Mouse (Mus musculus) MEL (cell line): ENCODE results near the gene Zbtb43. TPM values are rescaled to one million over a fixed set of nuclear protein-coding genes. Genes with fewer than 3 reads are reported as not detected.
A peak's percentile ranks its signal among the peaks of the same experiment; 100 is the strongest.

ENCODE experiments used
- DNase-seq: peaks from one replicate; pipeline ENCODE4 v3.0.0; 2011; ENCODE audit warnings: low read depth, low spot score
- H3K27ac ChIP-seq: 2 replicates; pipeline ENCODE4 v1.5.1; 2012; ENCODE audit warnings: low read depth, mild to moderate bottlenecking, control low read depth, low read length, moderate library complexity; ENCODE audit not compliant: control insufficient read depth
- H3K27me3 ChIP-seq, 2 experiments: fragments of 150-350 bp in 1 of 2; sonication (generic) in 1 of 2; 2 replicates each; pipeline ENCODE4 v1.6.1; 2012; ENCODE audit warnings: low read length in 2 of 2, mild to moderate bottlenecking in 2 of 2, improper control_type of control experiment in 1 of 2, moderate library complexity in 1 of 2; ENCODE audit not compliant: insufficient read depth in 2 of 2, control insufficient read depth in 1 of 2
- H3K36me3 ChIP-seq, 2 experiments: 2 replicates each; pipeline ENCODE4 v1.6.1; 2012 to 2014; ENCODE audit warnings: low read length in 2 of 2, improper control_type of control experiment in 1 of 2, inconsistent platforms in 1 of 2, mild to moderate bottlenecking in 1 of 2; ENCODE audit not compliant: insufficient read depth in 2 of 2, control insufficient read depth in 1 of 2
- H3K4me1 ChIP-seq, 2 experiments: fragments of 150-350 bp in 1 of 2; sonication (generic) in 1 of 2; 2 replicates each; pipeline ENCODE4 v1.6.1; 2012; ENCODE audit warnings: low read length in 2 of 2, improper control_type of control experiment in 1 of 2, mild to moderate bottlenecking in 1 of 2; ENCODE audit not compliant: insufficient read depth in 2 of 2, control insufficient read depth in 1 of 2
- H3K4me3 ChIP-seq, 2 experiments: fragments of 150-350 bp in 1 of 2; sonication (generic) in 1 of 2; 2 replicates each; pipeline ENCODE4 v1.5.1; 2012; ENCODE audit warnings: low read depth in 2 of 2, low read length in 2 of 2, mild to moderate bottlenecking in 2 of 2, moderate library complexity in 2 of 2, control low read depth in 1 of 2, improper control_type of control experiment in 1 of 2; ENCODE audit not compliant: control insufficient read depth in 1 of 2, insufficient read depth in 1 of 2
- H3K79me2 ChIP-seq: 2 replicates; pipeline ENCODE4 v1.6.1; 2012; ENCODE audit warnings: mild to moderate bottlenecking, low read length, moderate library complexity; ENCODE audit not compliant: control insufficient read depth, poor library complexity, insufficient read depth
- H3K9ac ChIP-seq: 2 replicates; pipeline ENCODE4 v1.6.1; 2012; ENCODE audit warnings: low read depth, mild to moderate bottlenecking, control low read depth, low read length, moderate library complexity; ENCODE audit not compliant: control insufficient read depth, poor library complexity, severe bottlenecking
- H3K9me3 ChIP-seq: fragments of 150-350 bp; sonication (generic); replicated peaks from 2 replicates; pipeline ENCODE4 v1.6.1; 2012; ENCODE audit warnings: mild to moderate bottlenecking, low read length, improper control_type of control experiment, moderate library complexity; ENCODE audit not compliant: insufficient read depth
- CTCF ChIP-seq, 3 experiments: IDR thresholded peaks in 2 of 3; conservative IDR thresholded peaks in 1 of 3; 2 replicates each; pipeline ENCODE4 v1.5.1; 2011 to 2012; ENCODE audit warnings: low read length in 3 of 3, low read depth in 2 of 3, mild to moderate bottlenecking in 2 of 3, improper control_type of control experiment in 1 of 3, inconsistent platforms in 1 of 3, mixed read lengths in 1 of 3, moderate library complexity in 1 of 3; ENCODE audit not compliant: control insufficient read depth in 1 of 3, insufficient read depth in 1 of 3, poor library complexity in 1 of 3, severe bottlenecking in 1 of 3
- ELF1 ChIP-seq: IDR thresholded peaks from 2 replicates; pipeline ENCODE4 v1.6.1; 2014; ENCODE audit warnings: low read depth, mild to moderate bottlenecking, inconsistent platforms, low read length, improper control_type of control experiment, moderate library complexity
- GATA1 ChIP-seq: IDR thresholded peaks from 2 replicates; pipeline ENCODE4 v1.6.1; 2011; ENCODE audit warnings: low read depth, low read length, improper control_type of control experiment
- MAX ChIP-seq: IDR thresholded peaks from 2 replicates; pipeline ENCODE4 v1.6.1; 2011; ENCODE audit warnings: low read length, improper control_type of control experiment
- MYC ChIP-seq: IDR thresholded peaks from 2 replicates; pipeline ENCODE4 v1.6.1; 2011; ENCODE audit warnings: low read depth, mild to moderate bottlenecking, low read length, improper control_type of control experiment, moderate library complexity
- RAD21 ChIP-seq: IDR thresholded peaks from 2 replicates; pipeline ENCODE4 v1.6.1; 2011; ENCODE audit warnings: mild to moderate bottlenecking, low read depth, low read length, improper control_type of control experiment
- SMC3 ChIP-seq: IDR thresholded peaks from 2 replicates; pipeline ENCODE4 v1.6.1; 2011; ENCODE audit warnings: low read depth, low read length, improper control_type of control experiment
- USF2 ChIP-seq, 2 experiments: IDR thresholded peaks; 2 replicates each; pipeline ENCODE4 v1.6.1; 2011 to 2012; ENCODE audit warnings: improper control_type of control experiment in 2 of 2, low read length in 2 of 2, borderline replicate concordance in 1 of 2, inconsistent platforms in 1 of 2, low read depth in 1 of 2, mild to moderate bottlenecking in 1 of 2; ENCODE audit not compliant: insufficient read depth in 1 of 2
- ZC3H11A ChIP-seq: IDR thresholded peaks from 2 replicates; pipeline ENCODE4 v1.6.1; 2012; ENCODE audit warnings: low read depth, mild to moderate bottlenecking, inconsistent platforms, low read length, improper control_type of control experiment
- ZKSCAN1 ChIP-seq: IDR thresholded peaks from 2 replicates; pipeline ENCODE4 v1.6.1; 2012; ENCODE audit warnings: low read depth, mild to moderate bottlenecking, inconsistent platforms, low read length, improper control_type of control experiment, moderate library complexity
- polyA plus RNA-seq, 2 experiments: library from polyadenylated mRNA; stranded (reverse) in 1 of 2; unstranded in 1 of 2; fragments of >175 nt in 1 of 2; fragments of >200 nt in 1 of 2; gene quantifications; 2 replicates each; pipeline versions ENCODE4 v1.2.1 to v1.2.4; 2012; ENCODE audit warnings: low replicate concordance in 2 of 2, low read depth in 1 of 2; ENCODE audit not compliant: insufficient read length in 2 of 2, insufficient read depth in 1 of 2, missing spikeins in 1 of 2
- total RNA-seq: library from RNA; depleted of rRNA; stranded (reverse); fragments of 300-350 nt; gene quantifications from 2 replicates; pipeline ENCODE4 v1.2.3, GENCODE M21; 2012

Gene Zbtb43
- total and polyA plus RNA-seq, 3 experiments, result 15.5 to 17.7 TPM; not detected in 1

GRCm38 (mm10) chr2:33486866-33487265, 18.5 kb upstream of the Zbtb43 start:
- H3K36me3 ChIP-seq, result no peaks in the 10 kb centered on the region
- H3K4me1 ChIP-seq, result no peaks in the 10 kb centered on the region
- H3K27ac ChIP-seq, result no peak overlapping the region
- no peak overlapping the region for H3K9ac ChIP-seq
- peak; percentile 66 for DNase-seq
- no peak overlapping the region for H3K4me3 ChIP-seq
- TF ChIP-seq SMC3, result peak; percentile 80
- no peak for TF ChIP-seq MYC
- peak; percentile 86 to 95 (median 93) for TF ChIP-seq CTCF (IDR thresholded peaks at IDR 0.05 in 2 of 3, conservative IDR thresholded peaks at IDR 0.05 in 1 of 3; ENCODE audit: control insufficient read depth in 1 of 3, insufficient read depth in 1 of 3, low read depth in 2 of 3, low read length in 3 of 3, poor library complexity in 1 of 3, severe bottlenecking in 1 of 3)
- peak; percentile 93 for TF ChIP-seq RAD21
- TF ChIP-seq ZC3H11A, result peak; percentile 74
- no peak for TF ChIP-seq USF2 (IDR thresholded peaks at IDR 0.05; ENCODE audit: borderline replicate concordance in 1 of 2, insufficient read depth in 1 of 2, low read depth in 1 of 2, low read length in 2 of 2)
- TF ChIP-seq, all 39 proteins: peak for 4
- H3K9me3 ChIP-seq, result no peaks in the 10 kb centered on the region
- H3K27me3 ChIP-seq, result peaks cover 2 to 9% of the 10 kb centered on the region in 2 experiments; a peak in 2 of 4 replicates
- H3K79me2 ChIP-seq, result no peaks in the 10 kb centered on the region

GRCm38 (mm10) chr2:33477961-33478755, 9.8 kb upstream of the Zbtb43 start:
- H3K27me3 ChIP-seq, result peaks cover 0 to 15% of the 10 kb centered on the region in 2 experiments; a peak in 3 of 4 replicates
- TF ChIP-seq CTCF (IDR thresholded peaks at IDR 0.05 in 2 of 3, conservative IDR thresholded peaks at IDR 0.05 in 1 of 3; ENCODE audit: control insufficient read depth in 1 of 3, insufficient read depth in 1 of 3, low read depth in 2 of 3, low read length in 3 of 3, poor library complexity in 1 of 3, severe bottlenecking in 1 of 3) (0 out of 6 replicates have a peak, but pooled peaks of 2 of the 3 experiments have one; percentile 6 to 10), GATA1 (no peak), ZKSCAN1 (no peak)
- H3K27ac ChIP-seq, result no peak overlapping the region
- no peak overlapping the region for H3K4me3 ChIP-seq
- no peaks in the 10 kb centered on the region for H3K9me3 ChIP-seq
- H3K9ac ChIP-seq, result no peak overlapping the region
- DNase-seq, result no peak
- no peaks in the 10 kb centered on the region for H3K79me2 ChIP-seq
- H3K4me1 ChIP-seq, result no peaks in the 10 kb centered on the region
- no peaks in the 10 kb centered on the region for H3K36me3 ChIP-seq

GRCm38 (mm10) chr2:33475961-33476360, 7.6 kb upstream of the Zbtb43 start:
- no peak overlapping the region for H3K9ac ChIP-seq
- no peaks in the 10 kb centered on the region for H3K4me1 ChIP-seq
- no peaks in the 10 kb centered on the region for H3K79me2 ChIP-seq
- H3K27ac ChIP-seq, result no peak overlapping the region
- TF ChIP-seq ELF1 (no peak), MAX (0 out of 2 replicates have a peak, but pooled peaks have one; percentile 15)
- no peaks in the 10 kb centered on the region for H3K36me3 ChIP-seq
- H3K27me3 ChIP-seq, result peaks cover 0 to 8% of the 10 kb centered on the region in 2 experiments; a peak in 3 of 4 replicates
- H3K9me3 ChIP-seq, result no peaks in the 10 kb centered on the region
- DNase-seq, result no peak
- H3K4me3 ChIP-seq, result no peak overlapping the region
